In genomic region chr12:21266784-21267098, GRCm38 (mm10) we compare ENCODE assay signal across 12 mouse cellular contexts. TPM values are rescaled to one million over a fixed set of nuclear protein-coding genes. Genes with fewer than 3 reads are reported as not detected.
DNase-seq lines count a peak whose midpoint lies in the region; ATAC-seq lines count a peak whose summit lies in the region.
"Had no signal": no experiment of that assay in that cellular context is flagged by ENCODE, and none has a peak within 500 bp of the region (broad histone marks: within the 10 kb centered on the region; RNA-seq: fewer than 3 reads in every experiment).

No protein-coding gene starts in this region.

- H3K9ac ChIP-seq in hindbrain, embryonic 13.5 days = no peak overlapping the region
- no peak overlapping the region for H3K9ac ChIP-seq in hindbrain, embryonic 16.5 days (ENCODE audit: low read depth, low read length)
- H3K9ac ChIP-seq in limb, embryonic 12.5 days (replicated peaks) = no peak overlapping the region
- H3K9ac ChIP-seq in neural tube, embryonic 11.5 days (ENCODE audit: low read length) = no peak overlapping the region
- H3K9ac ChIP-seq in neural tube, embryonic 14.5 days (replicated peaks; ENCODE audit: low read depth, low read length) = no peak overlapping the region
- H3K9ac ChIP-seq: heart, embryonic 13.5 days; hindbrain, embryonic 14.5 days; stomach, embryonic 15.5 days had no signal

- no peaks in the 10 kb centered on the region for H3K9me3 ChIP-seq in hindbrain, embryonic 13.5 days
- no peaks in the 10 kb centered on the region for H3K9me3 ChIP-seq in hindbrain, embryonic 16.5 days (ENCODE audit: control insufficient read depth, low read length)
- H3K9me3 ChIP-seq in limb, embryonic 12.5 days = no peaks in the 10 kb centered on the region
- H3K9me3 ChIP-seq in limb, embryonic 10.5 days (replicated peaks) = no peaks in the 10 kb centered on the region
- no peaks in the 10 kb centered on the region for H3K9me3 ChIP-seq in neural tube, embryonic 11.5 days (ENCODE audit: control insufficient read depth, low read length)
- H3K9me3 ChIP-seq in neural tube, embryonic 14.5 days (ENCODE audit: control insufficient read depth, low read length) = no peaks in the 10 kb centered on the region
- H3K9me3 ChIP-seq: heart, embryonic 13.5 days; stomach, embryonic 15.5 days had no signal

- no peaks in the 10 kb centered on the region for H3K4me1 ChIP-seq in hindbrain, embryonic 13.5 days (replicated peaks)
- no peaks in the 10 kb centered on the region for H3K4me1 ChIP-seq in hindbrain, embryonic 16.5 days (ENCODE audit: control insufficient read depth, insufficient read depth, low read depth, low read length)
- no peaks in the 10 kb centered on the region for H3K4me1 ChIP-seq in limb, embryonic 12.5 days (replicated peaks)
- H3K4me1 ChIP-seq in limb, embryonic 10.5 days = no peaks in the 10 kb centered on the region
- H3K4me1 ChIP-seq in neural tube, embryonic 11.5 days (ENCODE audit: control insufficient read depth, insufficient read depth, low read length) = no peaks in the 10 kb centered on the region
- H3K4me1 ChIP-seq in neural tube, embryonic 14.5 days (ENCODE audit: control insufficient read depth, insufficient read depth, low read length) = no peaks in the 10 kb centered on the region
- H3K4me1 ChIP-seq: stomach, embryonic 15.5 days had no signal

- H3K36me3 ChIP-seq in hindbrain, embryonic 13.5 days = peaks cover 84% of the 10 kb centered on the region
- peaks cover 34% of the 10 kb centered on the region for H3K36me3 ChIP-seq in hindbrain, embryonic 16.5 days (ENCODE audit: control insufficient read depth, insufficient read depth, low read length)
- peaks cover 98% of the 10 kb centered on the region for H3K36me3 ChIP-seq in limb, embryonic 12.5 days
- peaks cover 100% of the 10 kb centered on the region for H3K36me3 ChIP-seq in limb, embryonic 10.5 days
- H3K36me3 ChIP-seq in neural tube, embryonic 11.5 days (ENCODE audit: control insufficient read depth, insufficient read depth, low read length) = peaks cover 17% of the 10 kb centered on the region
- peaks cover 49% of the 10 kb centered on the region for H3K36me3 ChIP-seq in neural tube, embryonic 14.5 days (ENCODE audit: control insufficient read depth, insufficient read depth, low read length)

- no peaks in the 10 kb centered on the region for H3K27me3 ChIP-seq in hindbrain, embryonic 13.5 days
- H3K27me3 ChIP-seq in hindbrain, embryonic 16.5 days (replicated peaks; ENCODE audit: control insufficient read depth, insufficient read depth, low read length) = no peaks in the 10 kb centered on the region
- H3K27me3 ChIP-seq in limb, embryonic 12.5 days = no peaks in the 10 kb centered on the region
- no peaks in the 10 kb centered on the region for H3K27me3 ChIP-seq in limb, embryonic 10.5 days (ENCODE audit: low read depth, poor library complexity, severe bottlenecking)
- no peaks in the 10 kb centered on the region for H3K27me3 ChIP-seq in neural tube, embryonic 11.5 days (ENCODE audit: control insufficient read depth, insufficient read depth, low read length)
- no peaks in the 10 kb centered on the region for H3K27me3 ChIP-seq in neural tube, embryonic 14.5 days (ENCODE audit: control insufficient read depth, insufficient read depth, low read length)
- H3K27me3 ChIP-seq: heart, embryonic 13.5 days; stomach, embryonic 15.5 days had no signal

- DNase-seq in limb, embryonic 10.5 days (ENCODE audit: low spot score) = no peak
- DNase-seq in neural tube, embryonic 11.5 days (ENCODE audit: low spot score) = no peak
- no peak for DNase-seq in neural tube, embryonic 10.5 days (ENCODE audit: extremely low spot score, low spot score)
- no peak for DNase-seq in embryo, embryonic 11 days

- ATAC-seq in hindbrain, embryonic 13.5 days (ENCODE audit: low FRiP score) = peak; percentile 43; the same call in 1 of the 2 replicates
- ATAC-seq in hindbrain, embryonic 16.5 days = no peak
- peak; percentile 44; the same call in 1 of the 2 replicates for ATAC-seq in limb, embryonic 12.5 days (ENCODE audit: insufficient number of reproducible peaks, insufficient read depth, low FRiP score, low TSS enrichment, low read depth)
- ATAC-seq in neural tube, embryonic 11.5 days (ENCODE audit: insufficient read depth, low FRiP score, low TSS enrichment) = peak; percentile 43; the same call in 1 of the 2 replicates
- ATAC-seq in neural tube, embryonic 14.5 days (ENCODE audit: low read depth) = peak; percentile 62; the same call in 1 of the 2 replicates

- WGBS in hindbrain, embryonic 13.5 days = 79% methylated on average over 2 of the region's 2 CpGs
- 76% methylated on average over 2 of the region's 2 CpGs for WGBS in hindbrain, embryonic 16.5 days
- 84% methylated on average over 2 of the region's 2 CpGs for WGBS in limb, embryonic 12.5 days
- 79% methylated on average over 2 of the region's 2 CpGs for WGBS in limb, embryonic 10.5 days
- WGBS in neural tube, embryonic 11.5 days = 69% methylated on average over 2 of the region's 2 CpGs
- 70% methylated on average over 2 of the region's 2 CpGs for WGBS in neural tube, embryonic 14.5 days

- H3K4me2 ChIP-seq in hindbrain, embryonic 13.5 days = no peak overlapping the region
- no peak overlapping the region for H3K4me2 ChIP-seq in hindbrain, embryonic 16.5 days (ENCODE audit: low read length)
- H3K4me2 ChIP-seq in limb, embryonic 12.5 days = no peak overlapping the region
- no peak overlapping the region for H3K4me2 ChIP-seq in neural tube, embryonic 11.5 days (ENCODE audit: low read depth)
- H3K4me2 ChIP-seq in neural tube, embryonic 14.5 days (ENCODE audit: low read depth, low read length) = no peak overlapping the region
- H3K4me2 ChIP-seq: heart, embryonic 13.5 days; hindbrain, embryonic 14.5 days; stomach, embryonic 15.5 days had no signal

- H3K27ac ChIP-seq in hindbrain, embryonic 13.5 days = no peak overlapping the region
- H3K27ac ChIP-seq in hindbrain, embryonic 16.5 days (ENCODE audit: low read depth, low read length) = no peak overlapping the region
- H3K27ac ChIP-seq in limb, embryonic 12.5 days = no peak overlapping the region
- no peak overlapping the region for H3K27ac ChIP-seq in limb, embryonic 10.5 days
- no peak overlapping the region for H3K27ac ChIP-seq in neural tube, embryonic 11.5 days (ENCODE audit: low read depth, low read length)
- no peak overlapping the region for H3K27ac ChIP-seq in neural tube, embryonic 14.5 days (ENCODE audit: low read depth, low read length)
- H3K27ac ChIP-seq: heart, embryonic 13.5 days; hindbrain, embryonic 14.5 days; stomach, embryonic 15.5 days had no signal

- no peak overlapping the region for H3K4me3 ChIP-seq in hindbrain, embryonic 13.5 days
- no peak overlapping the region for H3K4me3 ChIP-seq in hindbrain, embryonic 16.5 days (ENCODE audit: low read length)
- no peak overlapping the region for H3K4me3 ChIP-seq in limb, embryonic 12.5 days (replicated peaks)
- H3K4me3 ChIP-seq in limb, embryonic 10.5 days = no peak overlapping the region
- H3K4me3 ChIP-seq in neural tube, embryonic 11.5 days (ENCODE audit: low read depth, low read length) = no peak overlapping the region
- H3K4me3 ChIP-seq in neural tube, embryonic 14.5 days (ENCODE audit: low read depth, low read length) = no peak overlapping the region
- H3K4me3 ChIP-seq: heart, adult 2 months; heart, embryonic 13.5 days; stomach, embryonic 15.5 days had no signal

RNA-seq across cellular contexts. Expression of gene Cpsf3, which starts 18.4 kb away (rescaled TPM):
- polyA plus RNA-seq in hindbrain, embryonic 13.5 days (2015; fragmentation: Nextera tagmentation; extraction: Ambion mirVana) = 97.7 and 98.1 TPM in 2 replicates
- polyA plus RNA-seq in hindbrain, embryonic 16.5 days (2015; fragmentation: Nextera tagmentation; extraction: Ambion mirVana) = 82.8 and 86.1 TPM in 2 replicates
- 121 and 125 TPM in 2 replicates for polyA plus RNA-seq in limb, embryonic 12.5 days (2016; fragmentation: Nextera tagmentation; extraction: Ambion mirVana)
- polyA plus RNA-seq in limb, embryonic 10.5 days (2016; fragmentation: Nextera tagmentation; extraction: Ambion mirVana) = 137 and 140 TPM in 2 replicates
- 136 and 138 TPM in 2 replicates for polyA plus RNA-seq in neural tube, embryonic 11.5 days (2014; fragmentation: Nextera tagmentation; extraction: Ambion mirVana)
- polyA plus RNA-seq in neural tube, embryonic 14.5 days (2014; fragmentation: Nextera tagmentation; extraction: Ambion mirVana) = 90.8 and 95.5 TPM in 2 replicates

RNA-seq across cellular contexts. Expression of gene Itgb1bp1, which starts 19.3 kb away (rescaled TPM):
- 38.4 TPM in 2 replicates for polyA plus RNA-seq in hindbrain, embryonic 13.5 days (2015; fragmentation: Nextera tagmentation; extraction: Ambion mirVana)
- 35.0 and 37.0 TPM in 2 replicates for polyA plus RNA-seq in hindbrain, embryonic 16.5 days (2015; fragmentation: Nextera tagmentation; extraction: Ambion mirVana)
- 43.7 and 48.2 TPM in 2 replicates for polyA plus RNA-seq in limb, embryonic 12.5 days (2016; fragmentation: Nextera tagmentation; extraction: Ambion mirVana)
- polyA plus RNA-seq in limb, embryonic 10.5 days (2016; fragmentation: Nextera tagmentation; extraction: Ambion mirVana) = 40.3 and 43.4 TPM in 2 replicates
- polyA plus RNA-seq in neural tube, embryonic 11.5 days (2014; fragmentation: Nextera tagmentation; extraction: Ambion mirVana) = 43.6 and 48.8 TPM in 2 replicates
- 40.5 and 40.6 TPM in 2 replicates for polyA plus RNA-seq in neural tube, embryonic 14.5 days (2014; fragmentation: Nextera tagmentation; extraction: Ambion mirVana)

RNA-seq across cellular contexts. Expression of gene Iah1, which starts 49.4 kb away (rescaled TPM):
- 37.9 and 39.3 TPM in 2 replicates for polyA plus RNA-seq in hindbrain, embryonic 13.5 days (2015; fragmentation: Nextera tagmentation; extraction: Ambion mirVana)
- 31.3 and 33.0 TPM in 2 replicates for polyA plus RNA-seq in hindbrain, embryonic 16.5 days (2015; fragmentation: Nextera tagmentation; extraction: Ambion mirVana)
- 62.7 and 68.9 TPM in 2 replicates for polyA plus RNA-seq in limb, embryonic 12.5 days (2016; fragmentation: Nextera tagmentation; extraction: Ambion mirVana)
- 50.3 and 51.3 TPM in 2 replicates for polyA plus RNA-seq in limb, embryonic 10.5 days (2016; fragmentation: Nextera tagmentation; extraction: Ambion mirVana)
- 45.6 and 47.2 TPM in 2 replicates for polyA plus RNA-seq in neural tube, embryonic 11.5 days (2014; fragmentation: Nextera tagmentation; extraction: Ambion mirVana)
- 26.8 and 34.8 TPM in 2 replicates for polyA plus RNA-seq in neural tube, embryonic 14.5 days (2014; fragmentation: Nextera tagmentation; extraction: Ambion mirVana)
